In genomic region chr8:86873151-86873550, GRCm38 (mm10) we compare ENCODE assay signal across 9 mouse cellular contexts. TPM values are rescaled to one million over a fixed set of nuclear protein-coding genes. Genes with fewer than 3 reads are reported as not detected.
DNase-seq lines count a peak whose midpoint lies in the region; ATAC-seq and TF ChIP-seq lines count a peak whose summit lies in the region.
"Had no signal": no experiment of that assay in that cellular context is flagged by ENCODE, and none has a peak within 500 bp of the region (broad histone marks: within the 10 kb centered on the region; RNA-seq: fewer than 3 reads in every experiment).

No protein-coding gene starts in this region.

- TF ChIP-seq CTCF in lung, adult 2 months (IDR thresholded peaks at IDR 0.05; ENCODE audit: insufficient read depth, low read length), result no peak

- DNase-seq in cerebellum, adult 11-12 months, result peak; percentile 37
- no peak for DNase-seq in cerebellum, adult 11 months
- DNase-seq in lung, adult 18-20 months, result peak; percentile 69 to 71
- DNase-seq in lung, adult 2 months, result no peak
- DNase-seq in kidney, postnatal 4 days, result peak; percentile 62 to 73
- DNase-seq in yolk sac, embryonic 10.5 days (ENCODE audit: low spot score), result peak; percentile 19
- no peak for DNase-seq in spleen, adult 12 weeks (ENCODE audit: low spot score)

- H3K4me1 ChIP-seq in lung, adult 2 months (ENCODE audit: control insufficient read depth, insufficient read depth, low read length), result peaks cover 36% of the 10 kb centered on the region

- ATAC-seq in granulocyte monocyte progenitor cell, adult 5-6 weeks (replicated peaks; ENCODE audit: poor library complexity, severe bottlenecking), result peak; percentile 72

- H3K4me3 ChIP-seq in lung, adult 2 months (replicated peaks; ENCODE audit: extremely low read depth, low read depth, low read length), result no peak overlapping the region
- H3K4me3 ChIP-seq: limb, embryonic 13.5 days had no signal

- TF ChIP-seq POLR2A in lung, adult 2 months (IDR thresholded peaks at IDR 0.05; ENCODE audit: borderline replicate concordance, extremely low read depth, low read depth, low read length), result no peak

- 13% methylated on average over 2 of the region's 2 CpGs for WGBS in lung, adult 2 months

RNA-seq across cellular contexts. Expression of gene N4bp1, which starts 11.9 kb away (rescaled TPM):
- 13.5 and 18.9 TPM in 2 replicates for polyA plus RNA-seq in lung, adult 2 months (2012; rRNA removed)
- 19.3 and 26.1 TPM in 2 replicates for total RNA-seq in granulocyte monocyte progenitor cell, adult 5-6 weeks (2014; fragmentation: Nextera tagmentation)
- total RNA-seq in granulocyte monocyte progenitor cell, adult 5-6 weeks (2017), result 18.1 and 19.1 TPM in 2 replicates

Comparison
In these comparisons a context has a peak if more than half of its experiments do, and no peak if none do; other contexts are left out.
1. DNase-seq: peak in cerebellum, adult 11-12 months (single experiment), lung, adult 18-20 months (2 of 2), kidney, postnatal 4 days (2 of 2) and yolk sac, embryonic 10.5 days (single experiment); none in cerebellum, adult 11 months (single experiment), lung, adult 2 months (single experiment) and spleen, adult 12 weeks (single experiment).